Mouse (Mus musculus) cerebellum, adult 9-11 months (tissue): ENCODE measurements around the gene Park7.
A peak's percentile ranks its signal among the peaks of the same experiment; 100 is the strongest.
"Not testable (repeated sequence)": the region's sequence is repeated elsewhere in the genome, so short reads cannot be mapped to it uniquely, and the experiment has no call there.

Experiments used
- DNase-seq: peaks from one replicate; pipeline ENCODE4 v3.0.0; 2022

The Park7 gene

GRCm38 (mm10) chr4:150910164-150910951, 3.9 kb downstream of the Park7 start:
- peak; percentile 64 for DNase-seq

- DNase-seq: peak; percentile 99
Observed at GRCm38 (mm10) chr4:150909451-150910156, 4.6 kb downstream of the Park7 start.

GRCm38 (mm10) chr4:150908512-150908911, 5.7 kb downstream of the Park7 start:
- DNase-seq: peak; percentile 57

GRCm38 (mm10) chr4:150907099-150907498, 7.1 kb downstream of the Park7 start:
- DNase-seq: no peak

GRCm38 (mm10) chr4:150903091-150903742, 11.0 kb downstream of the Park7 start:
- DNase-seq: no peak

- DNase-seq: no peak
Observed at GRCm38 (mm10) chr4:150902062-150902461, 12.2 kb downstream of the Park7 start.

- DNase-seq: peak; percentile 65
Observed at GRCm38 (mm10) chr4:150901651-150902050, 12.6 kb downstream of the Park7 start.

- no peak for DNase-seq
Observed at GRCm38 (mm10) chr4:150900486-150900885, 13.8 kb downstream of the Park7 start.

- DNase-seq: no peak
Observed at GRCm38 (mm10) chr4:150898716-150899365, 15.4 kb downstream of the Park7 start.

GRCm38 (mm10) chr4:150896896-150897624, 17.2 kb downstream of the Park7 start:
- DNase-seq: no peak

GRCm38 (mm10) chr4:150894718-150895501, 19.3 kb downstream of the Park7 start:
- no peak for DNase-seq

GRCm38 (mm10) chr4:150891308-150891707, 22.9 kb downstream of the Park7 start:
- no peak for DNase-seq

GRCm38 (mm10) chr4:150889955-150890315, 24.3 kb downstream of the Park7 start:
- DNase-seq: no peak

- DNase-seq: no peak
Observed at GRCm38 (mm10) chr4:150889273-150889954, 24.8 kb downstream of the Park7 start.

GRCm38 (mm10) chr4:150888492-150888891, 25.7 kb downstream of the Park7 start:
- no peak for DNase-seq

- no peak for DNase-seq
Observed at GRCm38 (mm10) chr4:150887903-150888302, 26.3 kb downstream of the Park7 start.

GRCm38 (mm10) chr4:150882632-150883031, 31.6 kb downstream of the Park7 start:
- DNase-seq: no peak

GRCm38 (mm10) chr4:150880364-150880763, 33.9 kb downstream of the Park7 start:
- no peak for DNase-seq

GRCm38 (mm10) chr4:150879631-150880030, 34.6 kb downstream of the Park7 start:
- no peak for DNase-seq

- no peak for DNase-seq
Observed at GRCm38 (mm10) chr4:150875393-150875792, 38.8 kb downstream of the Park7 start.

GRCm38 (mm10) chr4:150874416-150874815, 39.8 kb downstream of the Park7 start:
- not testable (repeated sequence) for DNase-seq
